Comparison of ENCODE assay signal across 17 mouse cellular contexts in genomic region chr9:111306142-111306541, GRCm38 (mm10). TPM values are rescaled to one million over a fixed set of nuclear protein-coding genes. Genes with fewer than 3 reads are reported as not detected.
"Had no signal": no experiment of that assay in that cellular context is flagged by ENCODE, and none has a peak within 500 bp of the region (broad histone marks: within the 10 kb centered on the region; RNA-seq: fewer than 3 reads in every experiment).

No protein-coding gene starts in this region.

- H3K27ac ChIP-seq: layer of hippocampus, adult 2 months; limb, embryonic 12.5 days; liver, embryonic 13.5 days; lung, embryonic 15.5 days; midbrain, embryonic 12.5 days; neural tube, embryonic 13.5 days had no signal

- ATAC-seq: liver, postnatal 0 days; midbrain, embryonic 16.5 days had no signal

- DNase-seq: kidney, postnatal 10 days; kidney, postnatal 4 days; liver; liver, embryonic 13.5 days; liver, postnatal 0 days; lung, postnatal 14 days; right cerebral cortex, adult 18-20 months; right cerebral cortex, postnatal 25 days; thymus, adult 2 months; thymus, postnatal 25 days had no signal

- H3K4me3 ChIP-seq: layer of hippocampus, adult 2 months; limb, embryonic 12.5 days; liver, embryonic 13.5 days; lung, embryonic 15.5 days; midbrain, embryonic 12.5 days; neural tube, embryonic 13.5 days had no signal

RNA-seq across cellular contexts. Expression of gene Trank1, which starts 5.4 kb away (rescaled TPM):
- total RNA-seq: megakaryocyte-erythroid progenitor cell, adult 5-6 weeks had no signal
- polyA plus RNA-seq: liver, embryonic 13.5 days had no signal
